Comparison of ENCODE assay signal across 8 mouse cellular contexts in the genomic region with DNA sequence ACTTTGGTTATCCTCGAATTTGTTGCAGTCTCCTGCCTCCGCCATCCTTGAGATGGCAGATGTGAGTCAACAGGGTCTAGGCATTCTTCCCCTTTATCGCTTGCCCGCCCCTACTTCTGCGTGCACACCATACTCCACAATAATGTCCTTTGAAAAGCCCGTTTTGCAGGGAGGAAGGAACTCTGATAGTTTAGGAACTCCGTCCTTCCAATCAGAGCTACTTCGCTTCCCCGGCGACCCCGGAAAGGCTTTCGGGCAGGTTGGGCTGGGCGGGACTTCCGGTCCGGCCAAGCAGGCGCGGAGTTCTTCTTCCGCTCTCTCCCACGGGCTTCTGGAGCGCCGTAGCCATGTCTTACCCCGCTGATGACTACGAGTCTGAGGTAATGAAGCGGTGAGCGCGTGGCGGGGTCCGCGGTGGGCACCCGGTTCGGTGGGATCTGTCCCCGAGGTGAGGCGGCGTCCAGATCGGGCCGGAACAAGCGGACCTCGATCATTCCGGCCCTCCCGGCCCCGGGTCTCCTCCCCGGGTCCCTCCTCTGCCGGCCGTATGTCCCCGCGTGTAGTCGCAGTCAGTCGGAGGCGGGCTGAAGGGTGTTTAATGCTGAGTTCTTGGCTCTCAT. TPM values are rescaled to one million over a fixed set of nuclear protein-coding genes. Genes with fewer than 3 reads are reported as not detected.
DNase-seq lines count a peak whose midpoint lies in the region; ATAC-seq lines count a peak whose summit lies in the region.

A gene (plus strand): TSS at position 267 of the 620 bp plus-strand sequence.

- peak; percentile 98 for ATAC-seq in frontal cortex, adult (ENCODE audit: low TSS enrichment)

- peaks cover 40% of the 10 kb centered on the region for H3K36me3 ChIP-seq in hindbrain, embryonic 10.5 days

- H3K27me3 ChIP-seq in hindbrain, embryonic 10.5 days (ENCODE audit: insufficient read depth, poor library complexity, severe bottlenecking): peaks cover 1% of the 10 kb centered on the region; the same call in 1 of the 2 replicates

- peak within 1 kb of the TSS; percentile 87 for H3K27ac ChIP-seq in hindbrain, embryonic 10.5 days

- H3K9me3 ChIP-seq in hindbrain, embryonic 10.5 days: no peaks in the 10 kb centered on the region

- H3K4me1 ChIP-seq in hindbrain, embryonic 10.5 days (replicated peaks): peaks cover 30% of the 10 kb centered on the region

- WGBS in hindbrain, embryonic 10.5 days: under 1% methylated on average over 49 of the region's 49 CpGs

- DNase-seq in MN1 (ENCODE audit: low spot score): peak; percentile 93
- peak; percentile 78 for DNase-seq in cerebellum, adult 8-10 months
- DNase-seq in hindbrain, embryonic 10.5 days (ENCODE audit: low spot score): peak; percentile 91
- peak; percentile 73 to 91 for DNase-seq in layer of hippocampus, postnatal 14 days (ENCODE audit: low spot score in 2 of 2)
- peak; percentile 91 for DNase-seq in lung, postnatal 14 days
- peak; percentile 72 for DNase-seq in retina, adult 2 months (ENCODE audit: low read depth, low spot score)
- peak; percentile 83 to 86 for DNase-seq in thymus, postnatal 36 days

- H3K4me3 ChIP-seq in hindbrain, embryonic 10.5 days: peak within 1 kb of the TSS; percentile 69

RNA-seq across cellular contexts. Expression of the gene that starts here (rescaled TPM):
- polyA plus RNA-seq in hindbrain, embryonic 10.5 days (2016; fragmentation: Nextera tagmentation; extraction: Ambion mirVana): 238 and 262 TPM in 2 replicates
- total RNA-seq in layer of hippocampus, postnatal 14 days (2021): 10 to 100 TPM; 82.2 to 83.1 TPM

Comparison
In these comparisons a context has a peak if more than half of its experiments do, and no peak if none do; other contexts are left out.
1. Peak in every context shown above with its lines: DNase-seq, ATAC-seq, H3K4me3 ChIP-seq and H3K27ac ChIP-seq.